Mouse (Mus musculus): ENCODE measurements at regions not wholly inside any gene's neighbourhood (a gene's known extent, or its start where the extent isn't known, plus 50 kb on each side); places are given as distances from the start of the nearest gene placed in this dataset.

DNA sequence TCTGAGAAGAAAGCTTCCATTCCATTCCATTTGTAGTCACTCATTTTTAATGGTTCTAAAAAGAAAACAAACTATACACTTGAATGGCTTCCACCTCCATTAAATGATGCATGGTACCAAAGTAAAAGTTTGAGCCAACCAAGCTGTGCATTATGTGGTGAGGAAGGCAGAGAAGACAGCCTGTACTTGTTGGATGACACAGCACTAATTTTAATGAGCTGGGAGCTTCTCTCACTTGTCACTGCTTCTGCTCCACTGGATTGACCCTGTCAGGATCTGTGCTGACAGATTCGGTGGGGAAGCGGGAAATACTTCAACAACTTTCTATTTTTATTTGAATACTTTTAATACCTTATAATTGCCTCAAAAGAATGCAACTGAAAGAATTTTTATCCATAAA lies 403.3 kb downstream of the Tm4sf1 start:
- no peaks in the 10 kb centered on the region for H3K36me3 ChIP-seq (replicated peaks)
- 64% methylated on average over 2 of the region's 2 CpGs for WGBS (ENCODE audit: insufficient replicate concordance)
- no peak overlapping the region for H3K4me3 ChIP-seq (replicated peaks)
- no peak overlapping the region for H3K4me2 ChIP-seq
- H3K27me3 ChIP-seq, result no peaks in the 10 kb centered on the region
- H3K4me1 ChIP-seq (replicated peaks), result no peaks in the 10 kb centered on the region
- no peak for ATAC-seq (ENCODE audit: insufficient read depth)
- H3K27ac ChIP-seq (replicated peaks), result no peak overlapping the region
- no peaks in the 10 kb centered on the region for H3K9me3 ChIP-seq (replicated peaks)
- no peak overlapping the region for H3K9ac ChIP-seq

DNA sequence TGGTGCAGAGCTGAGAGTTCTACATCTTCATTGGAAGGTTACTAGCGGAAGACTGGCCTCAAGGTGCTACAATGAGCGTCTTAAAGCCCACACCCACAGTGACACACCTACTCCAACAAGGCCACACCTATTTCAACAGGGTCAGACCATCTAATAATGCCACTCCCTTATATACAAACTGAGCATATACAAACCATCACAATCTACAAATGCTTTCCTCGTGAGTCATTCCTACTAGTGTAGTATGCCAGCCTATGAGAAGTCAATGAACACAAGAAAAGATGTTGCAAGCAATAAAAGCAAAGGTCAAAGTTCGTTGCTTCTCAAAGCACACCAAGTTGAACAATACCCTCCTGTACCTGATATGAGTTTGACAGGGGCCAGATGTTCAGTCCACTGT lies 424.7 kb downstream of the Tm4sf1 start:
- Histone ChIP-seq H3K4me3 (replicated peaks) (no peak overlapping the region), H3K36me3 (replicated peaks) (no peaks in the 10 kb centered on the region), H3K9ac (no peak overlapping the region), H3K27me3 (no peaks in the 10 kb centered on the region), H3K9me3 (replicated peaks) (no peaks in the 10 kb centered on the region), H3K27ac (replicated peaks) (no peak overlapping the region), H3K4me2 (no peak overlapping the region), H3K4me1 (replicated peaks) (no peaks in the 10 kb centered on the region)
- ATAC-seq (ENCODE audit: insufficient read depth), result no peak
- 65% methylated on average over 4 of the region's 4 CpGs for WGBS (ENCODE audit: insufficient replicate concordance)

GRCm38 (mm10) chr3:56863591-56863990 lies 438.2 kb downstream of the Tm4sf1 start:
- no peak overlapping the region for H3K27ac ChIP-seq (replicated peaks)
- 35% methylated on average over 1 of the region's 1 CpGs for WGBS (ENCODE audit: insufficient replicate concordance)
- no peak overlapping the region for H3K4me2 ChIP-seq
- H3K4me1 ChIP-seq (replicated peaks), result no peaks in the 10 kb centered on the region
- no peaks in the 10 kb centered on the region for H3K27me3 ChIP-seq
- no peaks in the 10 kb centered on the region for H3K9me3 ChIP-seq (replicated peaks)
- H3K36me3 ChIP-seq (replicated peaks), result no peaks in the 10 kb centered on the region
- ATAC-seq (ENCODE audit: insufficient read depth), result no peak
- no peak overlapping the region for H3K4me3 ChIP-seq (replicated peaks)
- no peak overlapping the region for H3K9ac ChIP-seq

- ATAC-seq (ENCODE audit: insufficient read depth), result no peak
- H3K9ac ChIP-seq, result no peak overlapping the region
- no peaks in the 10 kb centered on the region for H3K27me3 ChIP-seq
- no peaks in the 10 kb centered on the region for H3K4me1 ChIP-seq (replicated peaks)
- H3K4me3 ChIP-seq (replicated peaks), result no peak overlapping the region
- H3K9me3 ChIP-seq (replicated peaks), result no peaks in the 10 kb centered on the region
- H3K36me3 ChIP-seq (replicated peaks), result no peaks in the 10 kb centered on the region
- 86% methylated on average over 9 of the region's 9 CpGs for WGBS (ENCODE audit: insufficient replicate concordance)
- H3K4me2 ChIP-seq, result no peak overlapping the region
- no peak overlapping the region for H3K27ac ChIP-seq (replicated peaks)
These were observed 441.9 kb downstream of the Tm4sf1 start for GRCm38 (mm10) chr3:56859841-56860240.

- no peak overlapping the region for H3K4me2 ChIP-seq
- no peak for ATAC-seq (ENCODE audit: insufficient read depth)
- no peak overlapping the region for H3K4me3 ChIP-seq (replicated peaks)
- no peaks in the 10 kb centered on the region for H3K4me1 ChIP-seq (replicated peaks)
- 71% methylated on average over 1 of the region's 1 CpGs for WGBS (ENCODE audit: insufficient replicate concordance)
- no peak overlapping the region for H3K27ac ChIP-seq (replicated peaks)
- no peaks in the 10 kb centered on the region for H3K36me3 ChIP-seq (replicated peaks)
- H3K27me3 ChIP-seq, result no peaks in the 10 kb centered on the region
- H3K9ac ChIP-seq, result no peak overlapping the region
- no peaks in the 10 kb centered on the region for H3K9me3 ChIP-seq (replicated peaks)
These were observed 456.4 kb downstream of the Tm4sf1 start for GRCm38 (mm10) chr3:56845462-56845770.

DNA sequence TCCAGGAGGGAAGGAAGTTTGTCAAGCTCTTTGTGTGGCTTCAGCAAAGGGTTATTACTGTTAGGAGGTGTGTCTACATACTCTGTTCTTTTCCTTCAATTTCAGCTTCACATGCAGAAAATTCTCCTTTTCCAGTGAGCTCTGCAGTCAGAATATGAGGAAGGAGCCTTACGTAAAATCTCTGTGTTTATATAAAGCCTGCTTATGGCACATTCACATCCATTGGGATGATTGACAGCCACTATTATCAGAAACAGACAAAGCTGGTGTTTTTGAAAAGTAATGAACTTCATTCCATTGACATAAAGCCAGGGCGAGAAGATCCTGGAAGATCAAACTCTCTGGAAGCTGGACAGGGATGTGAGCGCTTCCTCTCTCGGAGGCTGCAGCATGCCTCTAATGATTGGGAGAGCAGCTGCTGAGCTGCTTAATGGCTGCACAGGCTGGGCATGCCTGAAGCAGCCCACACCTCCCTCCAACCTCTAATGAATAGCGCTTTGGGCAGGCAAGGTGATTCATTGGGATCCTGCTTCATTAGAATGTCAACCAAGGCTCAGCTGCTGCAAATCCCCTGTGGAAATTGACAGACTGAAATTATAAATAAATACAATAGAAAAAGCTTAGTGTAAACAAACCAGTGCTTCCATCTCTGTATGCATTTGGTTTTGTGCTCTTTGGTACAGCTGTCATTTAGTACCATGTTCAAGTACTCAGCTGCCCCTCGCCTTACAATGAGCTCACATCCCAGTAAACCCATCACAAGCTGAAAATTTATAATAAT lies 456.9 kb downstream of the Tm4sf1 start:
- Histone ChIP-seq H3K4me1 (replicated peaks) (no peaks in the 10 kb centered on the region), H3K9me3 (replicated peaks) (no peaks in the 10 kb centered on the region), H3K4me3 (replicated peaks) (no peak overlapping the region), H3K36me3 (replicated peaks) (no peaks in the 10 kb centered on the region), H3K27ac (replicated peaks) (no peak overlapping the region), H3K4me2 (no peak overlapping the region), H3K9ac (no peak overlapping the region), H3K27me3 (no peaks in the 10 kb centered on the region)
- 54% methylated on average over 6 of the region's 6 CpGs for WGBS (ENCODE audit: insufficient replicate concordance)
- no peak for ATAC-seq (ENCODE audit: insufficient read depth)

- Histone ChIP-seq H3K9ac (no peak overlapping the region), H3K27me3 (no peaks in the 10 kb centered on the region), H3K36me3 (replicated peaks) (no peaks in the 10 kb centered on the region), H3K4me1 (replicated peaks) (no peaks in the 10 kb centered on the region), H3K9me3 (replicated peaks) (no peaks in the 10 kb centered on the region), H3K4me2 (no peak overlapping the region), H3K27ac (replicated peaks) (no peak overlapping the region), H3K4me3 (replicated peaks) (no peak overlapping the region)
- WGBS (ENCODE audit: insufficient replicate concordance), result 55% methylated on average over 3 of the region's 3 CpGs
- ATAC-seq (ENCODE audit: insufficient read depth), result no peak
These were observed 464.6 kb downstream of the Tm4sf1 start for GRCm38 (mm10) chr3:56837176-56837575.

DNA sequence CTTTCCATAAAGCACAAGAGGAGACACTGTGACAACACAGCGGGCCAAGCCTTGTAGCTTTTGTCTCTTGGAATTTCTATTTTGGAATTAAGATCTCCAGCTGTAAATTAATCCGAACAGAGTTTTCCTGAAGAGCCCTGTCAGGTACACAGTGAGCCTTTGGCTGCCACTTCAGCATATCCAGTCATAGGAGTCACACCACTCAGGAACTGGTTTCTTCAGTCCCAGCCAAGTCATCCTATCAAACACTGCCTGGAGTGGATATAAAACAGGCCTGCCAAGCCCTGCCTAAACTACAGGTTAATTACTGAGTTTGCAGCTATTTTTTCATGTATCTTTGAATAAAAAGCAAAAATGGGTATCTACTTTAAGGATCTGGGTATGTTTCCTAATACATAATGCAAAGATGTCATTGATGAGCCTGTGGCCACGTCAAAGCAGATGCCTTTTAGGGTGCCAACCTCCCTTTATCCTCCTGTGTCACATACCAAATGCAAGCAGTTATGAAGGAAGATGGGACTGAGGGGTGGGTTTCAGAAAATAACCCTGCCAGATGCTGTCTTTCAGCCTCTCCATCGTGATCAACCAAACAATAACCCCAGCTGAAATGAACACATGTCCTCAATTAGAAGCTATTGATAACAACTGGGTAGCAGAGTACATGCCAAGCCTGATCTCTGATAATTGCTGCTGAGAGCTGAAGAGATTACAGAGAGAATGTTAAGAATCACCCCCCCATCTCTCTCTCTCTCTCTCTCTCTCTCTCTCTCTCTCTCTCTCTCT lies 471.3 kb downstream of the Tm4sf1 start:
- no peaks in the 10 kb centered on the region for H3K4me1 ChIP-seq (replicated peaks)
- H3K4me3 ChIP-seq (replicated peaks), result no peak overlapping the region
- ATAC-seq (ENCODE audit: insufficient read depth), result no peak
- no peak overlapping the region for H3K9ac ChIP-seq
- no peak overlapping the region for H3K4me2 ChIP-seq
- H3K36me3 ChIP-seq (replicated peaks), result no peaks in the 10 kb centered on the region
- WGBS (ENCODE audit: insufficient replicate concordance), result 53% methylated on average over 4 of the region's 4 CpGs
- no peaks in the 10 kb centered on the region for H3K9me3 ChIP-seq (replicated peaks)
- H3K27me3 ChIP-seq, result no peaks in the 10 kb centered on the region
- no peak overlapping the region for H3K27ac ChIP-seq (replicated peaks)

- H3K27ac ChIP-seq (replicated peaks), result no peak overlapping the region
- ATAC-seq (ENCODE audit: insufficient read depth), result no peak
- H3K4me3 ChIP-seq (replicated peaks), result no peak overlapping the region
- H3K9me3 ChIP-seq (replicated peaks), result no peaks in the 10 kb centered on the region
- H3K27me3 ChIP-seq, result no peaks in the 10 kb centered on the region
- no peak overlapping the region for H3K9ac ChIP-seq
- 69% methylated on average over 4 of the region's 4 CpGs for WGBS (ENCODE audit: insufficient replicate concordance)
- H3K36me3 ChIP-seq (replicated peaks), result no peaks in the 10 kb centered on the region
- H3K4me2 ChIP-seq, result no peak overlapping the region
- no peaks in the 10 kb centered on the region for H3K4me1 ChIP-seq (replicated peaks)
These were observed 477.6 kb downstream of the Tm4sf1 start for GRCm38 (mm10) chr3:56824157-56824556.

DNA sequence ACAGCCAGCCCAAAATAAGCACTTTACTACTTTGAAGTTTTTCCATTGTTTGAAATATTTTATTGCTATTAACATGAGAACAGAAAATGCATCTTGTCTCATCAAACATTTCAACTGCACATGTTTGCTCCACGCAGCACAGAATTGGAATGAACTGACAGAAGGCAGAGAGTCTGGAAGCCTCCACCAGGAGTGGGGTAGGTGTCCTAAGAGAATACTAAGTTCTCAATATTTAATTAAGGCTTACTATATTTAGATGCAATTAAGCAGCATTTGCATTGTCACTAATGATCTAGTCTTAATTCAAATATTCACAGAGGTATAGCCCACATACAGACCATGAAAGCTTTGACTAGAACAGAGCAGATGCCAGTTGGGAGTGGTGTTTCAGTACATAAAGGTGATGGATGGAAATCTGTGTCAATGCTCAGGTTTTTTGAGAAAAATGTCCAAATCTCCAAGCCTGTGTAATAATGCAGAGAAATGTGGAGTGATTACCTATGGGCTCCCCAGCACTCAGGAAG lies 491.2 kb downstream of the Tm4sf1 start:
- no peak overlapping the region for H3K9ac ChIP-seq
- WGBS (ENCODE audit: insufficient replicate concordance), result 52% methylated on average over 1 of the region's 1 CpGs
- no peak for ATAC-seq (ENCODE audit: insufficient read depth)
- no peak overlapping the region for H3K4me3 ChIP-seq (replicated peaks)
- no peaks in the 10 kb centered on the region for H3K36me3 ChIP-seq (replicated peaks)
- H3K4me2 ChIP-seq, result no peak overlapping the region
- H3K27me3 ChIP-seq, result no peaks in the 10 kb centered on the region
- no peaks in the 10 kb centered on the region for H3K4me1 ChIP-seq (replicated peaks)
- no peak overlapping the region for H3K27ac ChIP-seq (replicated peaks)
- no peaks in the 10 kb centered on the region for H3K9me3 ChIP-seq (replicated peaks)

- Histone ChIP-seq H3K4me2 (no peak overlapping the region), H3K9me3 (replicated peaks) (no peaks in the 10 kb centered on the region), H3K36me3 (replicated peaks) (no peaks in the 10 kb centered on the region), H3K27me3 (no peaks in the 10 kb centered on the region), H3K4me3 (replicated peaks) (no peak overlapping the region), H3K27ac (replicated peaks) (no peak overlapping the region), H3K4me1 (replicated peaks) (no peaks in the 10 kb centered on the region), H3K9ac (no peak overlapping the region)
- ATAC-seq (ENCODE audit: insufficient read depth), result no peak
- 34% methylated on average over 1 of the region's 1 CpGs for WGBS (ENCODE audit: insufficient replicate concordance)
These were observed 508.7 kb downstream of the Tm4sf1 start for GRCm38 (mm10) chr3:56793054-56793453.

All from liver, embryonic 15.5 days (tissue).